Mouse (Mus musculus): Measurements from ENCODE around the gene Gbp2. TPM values are rescaled to one million over a fixed set of nuclear protein-coding genes. Genes with fewer than 3 reads are reported as not detected.
"Not testable (repeated sequence)": the region's sequence is repeated elsewhere in the genome, so short reads cannot be mapped to it uniquely, and the experiment has no call there.

Gbp2 gene
- polyA plus RNA-seq, 1 experiment from 2014 or later, result 2.7 TPM

DNA sequence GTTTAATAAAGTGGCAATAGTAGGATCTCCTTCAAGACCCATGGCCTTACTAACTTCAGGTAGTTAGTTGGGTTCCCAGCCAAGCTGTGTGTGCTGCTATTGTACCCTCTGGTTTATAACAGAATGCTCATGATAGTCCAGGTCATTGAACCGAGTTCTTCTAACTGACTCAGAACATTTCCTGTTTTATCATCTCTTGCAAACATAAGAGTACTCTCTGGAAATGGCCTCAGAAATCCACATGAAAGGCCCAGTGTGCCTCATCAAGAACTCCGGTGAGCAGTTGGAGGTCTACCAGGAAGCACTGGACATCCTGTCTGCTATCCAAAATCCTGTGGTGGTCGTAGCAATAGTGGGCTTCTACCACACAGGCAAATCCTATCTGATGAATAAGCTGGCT is 22.5 kb upstream of the Gbp2 start:
- Histone ChIP-seq H3K27me3 (ENCODE audit: control insufficient read depth, insufficient read depth, low read depth, low read length) (no peaks in the 10 kb centered on the region), H3K4me1 (ENCODE audit: control insufficient read depth, low read depth, low read length) (no peaks in the 10 kb centered on the region), H3K9ac (ENCODE audit: low read depth, low read length) (no peak overlapping the region), H3K27ac (ENCODE audit: low read length) (no peak overlapping the region), H3K36me3 (ENCODE audit: control insufficient read depth, insufficient read depth) (no peaks in the 10 kb centered on the region), H3K4me3 (ENCODE audit: low read depth, low read length) (no peak overlapping the region), H3K9me3 (replicated peaks; ENCODE audit: control insufficient read depth, low read length) (no peaks in the 10 kb centered on the region), H3K4me2 (ENCODE audit: low read depth, low read length) (no peak overlapping the region)
- ATAC-seq (ENCODE audit: low read depth), result no peak
- WGBS (ENCODE audit: insufficient replicate concordance), result 47% methylated on average over 3 of the region's 3 CpGs

DNA sequence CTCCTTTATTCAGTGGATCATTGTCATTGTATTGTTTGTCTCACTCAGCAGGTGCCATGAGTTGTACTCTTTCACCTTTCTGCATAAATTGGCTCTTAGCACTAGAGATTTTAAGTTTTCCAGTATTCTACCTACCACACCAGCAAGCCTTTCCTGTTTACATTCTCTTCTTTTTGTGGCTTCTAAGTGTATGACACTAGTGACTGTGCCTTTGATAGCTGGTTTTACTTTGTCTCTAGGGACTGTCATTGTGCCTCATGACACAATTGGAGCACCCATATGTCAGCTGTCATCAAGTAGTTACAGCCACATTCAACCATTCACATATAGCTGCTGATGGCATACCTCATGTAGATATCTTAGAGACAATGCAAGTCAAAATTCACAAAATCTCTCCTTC is 18.7 kb upstream of the Gbp2 start:
- Histone ChIP-seq H3K9ac (ENCODE audit: low read depth, low read length) (no peak overlapping the region), H3K4me1 (ENCODE audit: control insufficient read depth, low read depth, low read length) (no peaks in the 10 kb centered on the region), H3K9me3 (replicated peaks; ENCODE audit: control insufficient read depth, low read length) (no peaks in the 10 kb centered on the region), H3K36me3 (ENCODE audit: control insufficient read depth, insufficient read depth) (no peaks in the 10 kb centered on the region), H3K27ac (ENCODE audit: low read length) (no peak overlapping the region), H3K4me3 (ENCODE audit: low read depth, low read length) (no peak overlapping the region), H3K27me3 (ENCODE audit: control insufficient read depth, insufficient read depth, low read depth, low read length) (no peaks in the 10 kb centered on the region), H3K4me2 (ENCODE audit: low read depth, low read length) (no peak overlapping the region)
- no peak for ATAC-seq (ENCODE audit: low read depth)

DNA sequence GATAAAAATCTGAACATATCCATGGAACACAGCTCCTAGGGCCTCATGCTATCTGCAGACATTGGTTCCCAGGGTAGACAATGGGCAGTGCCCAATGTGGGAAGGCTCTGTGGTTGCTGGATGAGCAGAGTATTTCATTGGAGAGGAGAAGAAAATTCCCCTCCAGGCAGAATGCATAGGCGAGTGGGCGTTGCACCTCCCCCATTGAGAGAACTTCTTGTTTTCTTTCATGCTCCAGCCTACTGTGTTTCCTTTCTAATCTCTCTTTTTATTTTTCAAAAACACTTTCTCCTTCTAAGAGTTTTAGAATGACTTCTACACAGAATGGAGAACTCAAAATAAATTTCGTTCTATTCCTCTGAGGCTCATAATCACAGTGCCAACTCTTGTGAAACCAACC is 1.7 kb upstream of the Gbp2 start:
- Histone ChIP-seq H3K36me3 (ENCODE audit: control insufficient read depth, insufficient read depth) (no peaks in the 10 kb centered on the region), H3K27ac (ENCODE audit: low read length) (no peak overlapping the region), H3K4me3 (ENCODE audit: low read depth, low read length) (no peak overlapping the region), H3K27me3 (ENCODE audit: control insufficient read depth, insufficient read depth, low read depth, low read length) (no peaks in the 10 kb centered on the region), H3K4me2 (ENCODE audit: low read depth, low read length) (no peak overlapping the region), H3K4me1 (ENCODE audit: control insufficient read depth, low read depth, low read length) (no peaks in the 10 kb centered on the region; the same call in 1 of the 2 replicates), H3K9me3 (replicated peaks; ENCODE audit: control insufficient read depth, low read length) (no peaks in the 10 kb centered on the region), H3K9ac (ENCODE audit: low read depth, low read length) (no peak overlapping the region)
- ATAC-seq (ENCODE audit: low read depth), result no peak
- WGBS (ENCODE audit: insufficient replicate concordance), result 62% methylated on average over 3 of the region's 3 CpGs

DNA sequence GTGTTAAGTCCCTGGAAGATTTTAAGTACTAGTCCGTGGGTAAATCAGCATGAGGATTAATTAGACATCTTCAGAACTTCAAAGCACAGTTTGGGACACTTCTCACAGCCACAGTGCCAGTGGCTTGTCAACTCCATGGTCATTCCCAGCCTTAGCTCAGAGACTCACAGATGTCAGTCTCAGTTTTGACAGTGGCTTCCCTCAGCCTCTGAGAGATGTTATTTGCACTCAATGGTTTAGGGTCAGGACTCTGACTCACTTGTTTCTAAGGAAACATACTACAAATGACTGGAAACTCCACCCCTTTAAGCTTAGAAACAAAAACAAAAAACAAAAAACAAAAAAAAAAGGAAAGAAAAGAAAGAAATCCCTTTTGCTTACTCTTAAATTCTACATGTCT is 796 bp upstream of the Gbp2 start:
- Histone ChIP-seq H3K9ac (ENCODE audit: low read depth, low read length) (no peak overlapping the region), H3K4me1 (ENCODE audit: control insufficient read depth, low read depth, low read length) (no peaks in the 10 kb centered on the region; the same call in 1 of the 2 replicates)

DNA sequence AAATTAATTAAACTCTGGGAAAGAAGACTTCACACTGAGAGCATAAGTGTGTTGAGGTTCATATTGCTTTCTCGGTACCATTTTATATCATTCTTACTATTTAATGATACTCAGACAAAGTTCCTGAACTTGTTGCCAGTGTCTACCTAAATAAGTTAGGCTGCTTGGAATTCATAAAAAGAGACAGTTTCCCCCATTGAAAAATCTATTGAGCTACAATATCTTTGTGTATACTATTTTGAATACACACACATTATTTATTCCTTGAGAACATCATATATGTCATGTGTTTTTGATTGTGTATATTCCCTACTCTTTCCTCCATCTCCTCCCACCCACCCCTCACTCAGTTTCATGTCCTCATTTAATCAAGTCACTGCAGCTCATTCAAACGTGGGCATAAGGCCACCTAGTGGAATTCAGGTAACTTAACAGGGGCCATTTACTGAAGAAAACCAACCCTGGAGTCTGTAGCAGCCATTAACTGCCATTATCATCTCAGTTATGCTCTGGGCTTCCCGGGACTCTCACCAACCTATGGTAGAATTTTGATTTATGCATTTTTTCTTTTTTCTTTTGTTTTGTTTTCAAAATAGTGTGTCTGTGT is 657 bp downstream of the Gbp2 start:
- Histone ChIP-seq H3K4me2 (ENCODE audit: low read depth, low read length) (peak overlapping the region; percentile 53), H3K36me3 (ENCODE audit: control insufficient read depth, insufficient read depth) (no peaks in the 10 kb centered on the region), H3K4me3 (ENCODE audit: low read depth, low read length) (peak overlapping the region; percentile 44), H3K4me1 (ENCODE audit: control insufficient read depth, low read depth, low read length) (no peaks in the 10 kb centered on the region; the same call in 1 of the 2 replicates), H3K27ac (ENCODE audit: low read length) (peak overlapping the region; percentile 64; the same call in 1 of the 2 replicates), H3K9ac (ENCODE audit: low read depth, low read length) (no peak overlapping the region), H3K27me3 (ENCODE audit: control insufficient read depth, insufficient read depth, low read depth, low read length) (no peaks in the 10 kb centered on the region), H3K9me3 (replicated peaks; ENCODE audit: control insufficient read depth, low read length) (no peaks in the 10 kb centered on the region)
- ATAC-seq (ENCODE audit: low read depth), result no peak
- 37% methylated on average over 3 of the region's 3 CpGs for WGBS (ENCODE audit: insufficient replicate concordance)

More for the DNA sequence above, 796 bp upstream of the Gbp2 start:
- H3K36me3 ChIP-seq (ENCODE audit: control insufficient read depth, insufficient read depth), result no peaks in the 10 kb centered on the region
- H3K9me3 ChIP-seq (replicated peaks; ENCODE audit: control insufficient read depth, low read length), result no peaks in the 10 kb centered on the region
- no peak overlapping the region for H3K4me3 ChIP-seq (ENCODE audit: low read depth, low read length)
- H3K27ac ChIP-seq (ENCODE audit: low read length), result no peak overlapping the region
- H3K4me2 ChIP-seq (ENCODE audit: low read depth, low read length), result no peak overlapping the region
- no peak for ATAC-seq (ENCODE audit: low read depth)
- no peaks in the 10 kb centered on the region for H3K27me3 ChIP-seq (ENCODE audit: control insufficient read depth, insufficient read depth, low read depth, low read length)
- 45% methylated on average over 1 of the region's 1 CpGs for WGBS (ENCODE audit: insufficient replicate concordance)

DNA sequence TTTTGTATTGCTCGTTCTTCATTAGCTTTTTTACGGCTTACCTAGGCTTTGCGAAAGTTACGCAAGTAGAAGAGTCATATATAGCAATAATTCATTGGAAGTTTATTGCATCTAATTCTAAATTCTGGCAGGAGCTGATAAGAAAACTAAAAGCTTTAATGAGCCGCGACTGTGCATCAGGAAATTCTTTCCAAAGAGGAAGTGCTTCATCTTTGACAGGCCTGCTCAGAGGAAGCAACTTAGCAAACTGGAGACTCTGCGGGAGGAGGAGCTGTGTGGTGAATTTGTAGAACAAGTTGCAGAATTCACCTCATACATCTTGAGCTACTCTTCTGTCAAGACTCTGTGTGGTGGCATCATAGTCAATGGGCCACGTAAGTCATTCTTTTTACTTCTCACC is 10.0 kb downstream of the Gbp2 start:
- H3K4me3 ChIP-seq (ENCODE audit: low read depth, low read length), result no peak overlapping the region
- no peak for ATAC-seq (ENCODE audit: low read depth)

DNA sequence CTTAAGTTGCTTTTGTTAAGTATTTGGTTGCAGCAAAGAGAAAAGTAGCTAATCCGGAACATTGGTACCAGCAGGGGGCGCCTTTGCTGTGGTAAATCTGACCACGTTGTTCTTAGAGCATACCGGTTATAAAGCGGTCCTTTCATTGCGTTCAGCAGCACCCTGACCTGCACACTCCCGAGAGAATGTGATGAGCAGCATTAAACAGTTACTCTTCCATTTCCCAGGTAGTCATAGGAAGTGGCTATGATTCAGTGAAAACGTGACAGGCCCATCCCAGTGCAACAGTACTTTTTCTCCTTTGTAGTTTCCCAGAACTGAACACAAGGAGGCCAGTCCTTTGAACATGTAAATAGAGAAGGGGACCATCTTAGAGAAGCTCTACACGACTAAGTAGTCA is 19.8 kb downstream of the Gbp2 start:
- Histone ChIP-seq H3K9me3 (replicated peaks; ENCODE audit: control insufficient read depth, low read length) (no peaks in the 10 kb centered on the region), H3K4me3 (ENCODE audit: low read depth, low read length) (no peak overlapping the region), H3K9ac (ENCODE audit: low read depth, low read length) (no peak overlapping the region), H3K27ac (ENCODE audit: low read length) (no peak overlapping the region), H3K4me2 (ENCODE audit: low read depth, low read length) (0 out of 2 replicates have a peak overlapping the region, but pooled peaks have one; percentile 12), H3K36me3 (ENCODE audit: control insufficient read depth, insufficient read depth) (no peaks in the 10 kb centered on the region), H3K27me3 (ENCODE audit: control insufficient read depth, insufficient read depth, low read depth, low read length) (no peaks in the 10 kb centered on the region), H3K4me1 (ENCODE audit: control insufficient read depth, low read depth, low read length) (no peaks in the 10 kb centered on the region)
- 2% methylated on average over 9 of the region's 9 CpGs for WGBS (ENCODE audit: insufficient replicate concordance)
- ATAC-seq (ENCODE audit: low read depth), result no peak

More for the DNA sequence above, 10.0 kb downstream of the Gbp2 start:
- H3K9ac ChIP-seq (ENCODE audit: low read depth, low read length), result no peak overlapping the region
- no peak overlapping the region for H3K27ac ChIP-seq (ENCODE audit: low read length)
- no peaks in the 10 kb centered on the region for H3K36me3 ChIP-seq (ENCODE audit: control insufficient read depth, insufficient read depth)
- WGBS (ENCODE audit: insufficient replicate concordance), result 25% methylated on average over 8 of the region's 8 CpGs
- H3K4me1 ChIP-seq (ENCODE audit: control insufficient read depth, low read depth, low read length), result no peaks in the 10 kb centered on the region
- H3K9me3 ChIP-seq (replicated peaks; ENCODE audit: control insufficient read depth, low read length), result no peaks in the 10 kb centered on the region
- no peak overlapping the region for H3K4me2 ChIP-seq (ENCODE audit: low read depth, low read length)
- H3K27me3 ChIP-seq (ENCODE audit: control insufficient read depth, insufficient read depth, low read depth, low read length), result no peaks in the 10 kb centered on the region

DNA sequence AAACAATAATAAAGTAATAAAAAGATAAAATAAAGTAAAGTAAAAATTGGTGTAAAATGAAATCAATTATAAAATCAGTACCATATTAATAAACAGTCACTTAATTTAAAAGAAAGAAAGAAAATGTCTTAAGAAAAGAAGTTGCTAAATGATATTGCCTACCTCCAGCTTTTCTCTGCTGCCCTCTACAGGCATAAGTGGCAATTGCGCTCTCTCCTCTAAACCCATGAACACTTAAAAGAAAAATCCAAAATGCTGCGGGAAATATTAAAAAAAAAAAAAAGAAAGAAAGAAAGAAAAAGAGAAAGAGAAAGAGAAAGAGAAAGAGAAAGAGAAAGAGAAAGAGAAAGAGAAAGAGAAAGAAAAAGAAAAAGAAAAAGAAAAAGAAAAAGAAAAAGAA is 25.5 kb downstream of the Gbp2 start:
- not testable (repeated sequence) for ATAC-seq (ENCODE audit: low read depth)

DNA sequence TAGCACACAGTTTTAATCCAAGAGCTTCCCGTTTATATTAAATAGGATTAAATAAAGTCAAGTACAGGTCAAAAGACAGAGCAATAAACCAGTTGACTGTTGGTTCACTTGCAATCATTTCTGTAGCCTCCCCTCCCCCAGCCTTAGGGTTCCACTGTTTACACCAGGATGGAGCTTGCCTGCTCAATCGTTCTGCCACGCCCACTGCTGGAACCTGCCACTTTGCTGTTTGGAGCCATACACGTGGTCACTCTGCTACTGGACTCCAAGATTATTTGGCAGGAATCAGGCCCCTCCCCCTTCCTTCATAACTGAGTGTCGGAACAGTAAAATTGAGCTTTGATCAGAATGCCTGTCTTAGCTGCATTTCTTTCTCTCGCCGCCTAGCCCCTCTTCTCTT is 27.4 kb downstream of the Gbp2 start:
- H3K9me3 ChIP-seq (replicated peaks; ENCODE audit: control insufficient read depth, low read length); ATAC-seq (ENCODE audit: low read depth); H3K27me3 ChIP-seq (ENCODE audit: control insufficient read depth, insufficient read depth, low read depth, low read length); H3K4me3 ChIP-seq (ENCODE audit: low read depth, low read length); H3K36me3 ChIP-seq (ENCODE audit: control insufficient read depth, insufficient read depth); H3K4me1 ChIP-seq (ENCODE audit: control insufficient read depth, low read depth, low read length); H3K4me2 ChIP-seq (ENCODE audit: low read depth, low read length); H3K9ac ChIP-seq (ENCODE audit: low read depth, low read length); H3K27ac ChIP-seq (ENCODE audit: low read length): not testable (repeated sequence)
- WGBS (ENCODE audit: insufficient replicate concordance), result 51% methylated on average over 7 of the region's 7 CpGs

More for the DNA sequence above, 25.5 kb downstream of the Gbp2 start:
- H3K9ac ChIP-seq (ENCODE audit: low read depth, low read length); H3K9me3 ChIP-seq (replicated peaks; ENCODE audit: control insufficient read depth, low read length); H3K4me2 ChIP-seq (ENCODE audit: low read depth, low read length); H3K27me3 ChIP-seq (ENCODE audit: control insufficient read depth, insufficient read depth, low read depth, low read length); H3K4me3 ChIP-seq (ENCODE audit: low read depth, low read length); H3K27ac ChIP-seq (ENCODE audit: low read length); H3K36me3 ChIP-seq (ENCODE audit: control insufficient read depth, insufficient read depth); H3K4me1 ChIP-seq (ENCODE audit: control insufficient read depth, low read depth, low read length): not testable (repeated sequence)
- 5% methylated on average over 2 of the region's 2 CpGs for WGBS (ENCODE audit: insufficient replicate concordance)

All from liver, embryonic 16.5 days (tissue).